Mouse (Mus musculus): ENCODE measurements around the gene Fuca1. TPM values are rescaled to one million over a fixed set of nuclear protein-coding genes. Genes with fewer than 3 reads are reported as not detected.

Gene Fuca1
- polyA plus RNA-seq, 1 experiment from 2014 or later = 78.4 TPM

GRCm38 (mm10) chr4:135898380-135899049, 22.0 kb upstream of the Fuca1 start:
- Histone ChIP-seq H3K4me3 (ENCODE audit: low read length) (no peak overlapping the region), H3K27ac (ENCODE audit: low read depth, low read length) (no peak overlapping the region), H3K36me3 (ENCODE audit: control insufficient read depth, insufficient read depth, low read length) (no peaks in the 10 kb centered on the region), H3K4me2 (ENCODE audit: low read length) (no peak overlapping the region), H3K4me1 (ENCODE audit: control insufficient read depth, insufficient read depth, low read depth, low read length) (no peaks in the 10 kb centered on the region), H3K9me3 (ENCODE audit: control insufficient read depth, low read length) (no peaks in the 10 kb centered on the region), H3K9ac (ENCODE audit: low read depth, low read length) (no peak overlapping the region), H3K27me3 (replicated peaks; ENCODE audit: control insufficient read depth, insufficient read depth, low read length) (no peaks in the 10 kb centered on the region)
- no peak for ATAC-seq
- WGBS = 81% methylated on average over 8 of the region's 9 CpGs

GRCm38 (mm10) chr4:135899050-135899448, 21.5 kb upstream of the Fuca1 start:
- WGBS = 88% methylated on average over 7 of the region's 7 CpGs
- ATAC-seq = no peak
- H3K27ac ChIP-seq (ENCODE audit: low read depth, low read length) = no peak overlapping the region
- no peaks in the 10 kb centered on the region for H3K36me3 ChIP-seq (ENCODE audit: control insufficient read depth, insufficient read depth, low read length)
- no peak overlapping the region for H3K4me2 ChIP-seq (ENCODE audit: low read length)
- H3K27me3 ChIP-seq (replicated peaks; ENCODE audit: control insufficient read depth, insufficient read depth, low read length) = no peaks in the 10 kb centered on the region
- no peaks in the 10 kb centered on the region for H3K4me1 ChIP-seq (ENCODE audit: control insufficient read depth, insufficient read depth, low read depth, low read length)
- no peak overlapping the region for H3K4me3 ChIP-seq (ENCODE audit: low read length)
- no peak overlapping the region for H3K9ac ChIP-seq (ENCODE audit: low read depth, low read length)
- no peaks in the 10 kb centered on the region for H3K9me3 ChIP-seq (ENCODE audit: control insufficient read depth, low read length)

- H3K4me2 ChIP-seq (ENCODE audit: low read length) = no peak overlapping the region
- no peak overlapping the region for H3K9ac ChIP-seq (ENCODE audit: low read depth, low read length)
- H3K36me3 ChIP-seq (ENCODE audit: control insufficient read depth, insufficient read depth, low read length) = no peaks in the 10 kb centered on the region
- H3K4me3 ChIP-seq (ENCODE audit: low read length) = no peak overlapping the region
- H3K27ac ChIP-seq (ENCODE audit: low read depth, low read length) = no peak overlapping the region
- no peaks in the 10 kb centered on the region for H3K27me3 ChIP-seq (replicated peaks; ENCODE audit: control insufficient read depth, insufficient read depth, low read length)
- no peak for ATAC-seq
- no peaks in the 10 kb centered on the region for H3K4me1 ChIP-seq (ENCODE audit: control insufficient read depth, insufficient read depth, low read depth, low read length)
- no peaks in the 10 kb centered on the region for H3K9me3 ChIP-seq (ENCODE audit: control insufficient read depth, low read length)
- WGBS = 81% methylated on average over 5 of the region's 5 CpGs
Measured at GRCm38 (mm10) chr4:135900008-135900407, 20.5 kb upstream of the Fuca1 start.

GRCm38 (mm10) chr4:135902606-135903242, 17.8 kb upstream of the Fuca1 start:
- WGBS = 91% methylated on average over 4 of the region's 4 CpGs
- Histone ChIP-seq H3K4me3 (ENCODE audit: low read length) (no peak overlapping the region), H3K4me2 (ENCODE audit: low read length) (no peak overlapping the region), H3K9me3 (ENCODE audit: control insufficient read depth, low read length) (no peaks in the 10 kb centered on the region), H3K9ac (ENCODE audit: low read depth, low read length) (no peak overlapping the region), H3K27ac (ENCODE audit: low read depth, low read length) (no peak overlapping the region), H3K27me3 (replicated peaks; ENCODE audit: control insufficient read depth, insufficient read depth, low read length) (no peaks in the 10 kb centered on the region), H3K4me1 (ENCODE audit: control insufficient read depth, insufficient read depth, low read depth, low read length) (no peaks in the 10 kb centered on the region), H3K36me3 (ENCODE audit: control insufficient read depth, insufficient read depth, low read length) (no peaks in the 10 kb centered on the region)
- ATAC-seq = no peak

- H3K4me1 ChIP-seq (ENCODE audit: control insufficient read depth, insufficient read depth, low read depth, low read length) = no peaks in the 10 kb centered on the region
- no peak for ATAC-seq
- no peak overlapping the region for H3K4me3 ChIP-seq (ENCODE audit: low read length)
- no peaks in the 10 kb centered on the region for H3K27me3 ChIP-seq (replicated peaks; ENCODE audit: control insufficient read depth, insufficient read depth, low read length)
- no peaks in the 10 kb centered on the region for H3K36me3 ChIP-seq (ENCODE audit: control insufficient read depth, insufficient read depth, low read length)
- WGBS = 47% methylated on average over 1 of the region's 1 CpGs
- H3K27ac ChIP-seq (ENCODE audit: low read depth, low read length) = no peak overlapping the region
- no peak overlapping the region for H3K4me2 ChIP-seq (ENCODE audit: low read length)
- H3K9ac ChIP-seq (ENCODE audit: low read depth, low read length) = no peak overlapping the region
- H3K9me3 ChIP-seq (ENCODE audit: control insufficient read depth, low read length) = no peaks in the 10 kb centered on the region
Measured at GRCm38 (mm10) chr4:135904810-135905209, 15.7 kb upstream of the Fuca1 start.

- WGBS = 89% methylated on average over 3 of the region's 3 CpGs
- no peak overlapping the region for H3K4me3 ChIP-seq (ENCODE audit: low read length)
- no peaks in the 10 kb centered on the region for H3K9me3 ChIP-seq (ENCODE audit: control insufficient read depth, low read length)
- no peak overlapping the region for H3K9ac ChIP-seq (ENCODE audit: low read depth, low read length)
- ATAC-seq = no peak
- H3K36me3 ChIP-seq (ENCODE audit: control insufficient read depth, insufficient read depth, low read length) = no peaks in the 10 kb centered on the region
- no peaks in the 10 kb centered on the region for H3K4me1 ChIP-seq (ENCODE audit: control insufficient read depth, insufficient read depth, low read depth, low read length)
- H3K27me3 ChIP-seq (replicated peaks; ENCODE audit: control insufficient read depth, insufficient read depth, low read length) = no peaks in the 10 kb centered on the region
- no peak overlapping the region for H3K27ac ChIP-seq (ENCODE audit: low read depth, low read length)
- H3K4me2 ChIP-seq (ENCODE audit: low read length) = no peak overlapping the region
Measured at GRCm38 (mm10) chr4:135906633-135907032, 13.9 kb upstream of the Fuca1 start.

- ATAC-seq = no peak
- Histone ChIP-seq H3K27ac (ENCODE audit: low read depth, low read length) (no peak overlapping the region), H3K4me2 (ENCODE audit: low read length) (no peak overlapping the region), H3K9ac (ENCODE audit: low read depth, low read length) (no peak overlapping the region), H3K9me3 (ENCODE audit: control insufficient read depth, low read length) (no peaks in the 10 kb centered on the region), H3K4me3 (ENCODE audit: low read length) (no peak overlapping the region), H3K4me1 (ENCODE audit: control insufficient read depth, insufficient read depth, low read depth, low read length) (no peaks in the 10 kb centered on the region), H3K27me3 (replicated peaks; ENCODE audit: control insufficient read depth, insufficient read depth, low read length) (no peaks in the 10 kb centered on the region), H3K36me3 (ENCODE audit: control insufficient read depth, insufficient read depth, low read length) (no peaks in the 10 kb centered on the region)
- 78% methylated on average over 13 of the region's 13 CpGs for WGBS
Measured at GRCm38 (mm10) chr4:135909326-135910066, 11.0 kb upstream of the Fuca1 start.

GRCm38 (mm10) chr4:135911531-135911930, 9.0 kb upstream of the Fuca1 start:
- Histone ChIP-seq H3K9me3 (ENCODE audit: control insufficient read depth, low read length) (no peaks in the 10 kb centered on the region), H3K27me3 (replicated peaks; ENCODE audit: control insufficient read depth, insufficient read depth, low read length) (no peaks in the 10 kb centered on the region), H3K27ac (ENCODE audit: low read depth, low read length) (no peak overlapping the region), H3K4me2 (ENCODE audit: low read length) (no peak overlapping the region), H3K9ac (ENCODE audit: low read depth, low read length) (no peak overlapping the region), H3K4me1 (ENCODE audit: control insufficient read depth, insufficient read depth, low read depth, low read length) (no peaks in the 10 kb centered on the region), H3K4me3 (ENCODE audit: low read length) (no peak overlapping the region), H3K36me3 (ENCODE audit: control insufficient read depth, insufficient read depth, low read length) (no peaks in the 10 kb centered on the region)
- ATAC-seq = no peak
- WGBS = 70% methylated on average over 7 of the region's 7 CpGs

- H3K4me3 ChIP-seq (ENCODE audit: low read length) = no peak overlapping the region
- H3K4me1 ChIP-seq (ENCODE audit: control insufficient read depth, insufficient read depth, low read depth, low read length) = no peaks in the 10 kb centered on the region
- no peaks in the 10 kb centered on the region for H3K27me3 ChIP-seq (replicated peaks; ENCODE audit: control insufficient read depth, insufficient read depth, low read length)
- no peaks in the 10 kb centered on the region for H3K36me3 ChIP-seq (ENCODE audit: control insufficient read depth, insufficient read depth, low read length)
- no peak overlapping the region for H3K4me2 ChIP-seq (ENCODE audit: low read length)
- H3K9ac ChIP-seq (ENCODE audit: low read depth, low read length) = no peak overlapping the region
- no peak for ATAC-seq
- 40% methylated on average over 3 of the region's 3 CpGs for whole genome bisulfite sequencing
- H3K27ac ChIP-seq (ENCODE audit: low read depth, low read length) = no peak overlapping the region
- no peaks in the 10 kb centered on the region for H3K9me3 ChIP-seq (ENCODE audit: control insufficient read depth, low read length)
Measured at GRCm38 (mm10) chr4:135912164-135912563, 8.4 kb upstream of the Fuca1 start.
